Mouse (Mus musculus) limb, embryonic 12.5 days (tissue): ENCODE measurements around the gene 1700001L19Rik. TPM values are rescaled to one million over a fixed set of nuclear protein-coding genes. Genes with fewer than 3 reads are reported as not detected.
"Not testable (repeated sequence)": the region's sequence is repeated elsewhere in the genome, so short reads cannot be mapped to it uniquely, and the experiment has no call there.

Experiments
- ATAC-seq: fragments of 200-750 bp; cut with Nextera tagmentation; 2 replicates; pipeline ENCODE4 v1.8.0; 2017; ENCODE audit warnings: low read depth, moderate TSS enrichment; ENCODE audit not compliant: insufficient number of reproducible peaks, insufficient read depth, low FRiP score, low TSS enrichment
- H3K27ac ChIP-seq: fragments of 300-500 bp; sonication (generic); 2 replicates; pipeline ENCODE4 v1.5.1; 2016; ENCODE audit warnings: mild to moderate bottlenecking, moderate library complexity
- H3K27me3 ChIP-seq: fragments of 300-500 bp; sonication (generic); 2 replicates; pipeline ENCODE4 v1.6.1; 2016; ENCODE audit warnings: mild to moderate bottlenecking, moderate library complexity
- H3K36me3 ChIP-seq: fragments of 300-500 bp; sonication (generic); 2 replicates; pipeline ENCODE4 v1.6.1; 2016; ENCODE audit warnings: mild to moderate bottlenecking, moderate library complexity
- H3K4me1 ChIP-seq: fragments of 300-500 bp; sonication (generic); replicated peaks from 2 replicates; pipeline ENCODE4 v1.6.1; 2016
- H3K4me2 ChIP-seq: fragments of 300-500 bp; sonication (generic); 2 replicates; pipeline ENCODE4 v1.6.1; 2016; ENCODE audit warnings: mild to moderate bottlenecking, moderate library complexity
- H3K4me3 ChIP-seq: fragments of 300-500 bp; sonication (generic); replicated peaks from 2 replicates; pipeline ENCODE4 v1.5.1; 2016; ENCODE audit warnings: mild to moderate bottlenecking
- H3K9ac ChIP-seq: fragments of 300-500 bp; sonication (generic); replicated peaks from 2 replicates; pipeline ENCODE4 v1.6.1; 2016; ENCODE audit warnings: mild to moderate bottlenecking, moderate library complexity
- H3K9me3 ChIP-seq: fragments of 300-500 bp; sonication (generic); 2 replicates; pipeline ENCODE4 v1.6.1; 2016; ENCODE audit warnings: mild to moderate bottlenecking, moderate library complexity
- WGBS: fragments of 180-500 bp; shearing (Covaris S2); methylation state at CpG from one replicate; pipeline ENCODE4 v1.1.7; 2016; 5-methylcytosine and 5-hydroxymethylcytosine counted together
- polyA plus RNA-seq: library from polyadenylated mRNA; unstranded; fragments of >200 nt; fragmentation: Nextera tagmentation; extraction: Ambion mirVana; gene quantifications from 2 replicates; pipeline ENCODE4 v1.2.1, GENCODE M21; 2016

The 1700001L19Rik gene
- 0.29 and 0.69 TPM in 2 replicates for polyA plus RNA-seq

GRCm38 (mm10) chr13:68597199-68597598 lies at the start of gene 1700001L19Rik:
Gene 1700001L19Rik (plus strand): TSS chr13:68597421.
- Histone ChIP-seq H3K9ac (no peak within 1 kb of the TSS), H3K27me3 (peaks cover 4% of the 10 kb centered on the region; the same call in 1 of the 2 replicates), H3K9me3 (no peaks in the 10 kb centered on the region), H3K4me1 (peaks cover 7% of the 10 kb centered on the region; the same call in 1 of the 2 replicates), H3K4me2 (peak within 1 kb of the TSS; percentile 49), H3K36me3 (peaks cover 13% of the 10 kb centered on the region), H3K4me3 (peak within 1 kb of the TSS; percentile 24), H3K27ac (no peak within 1 kb of the TSS)
- ATAC-seq: no peak
- WGBS: 10% methylated on average over 10 of the region's 10 CpGs

GRCm38 (mm10) chr13:68553391-68553790 lies 43.8 kb upstream of the 1700001L19Rik start:
- not testable (repeated sequence) for H3K27me3 ChIP-seq, H3K4me2 ChIP-seq, H3K9me3 ChIP-seq, H3K9ac ChIP-seq, H3K4me3 ChIP-seq, H3K36me3 ChIP-seq, H3K27ac ChIP-seq, H3K4me1 ChIP-seq, ATAC-seq
- WGBS: 30% methylated on average over 4 of the region's 6 CpGs

DNA sequence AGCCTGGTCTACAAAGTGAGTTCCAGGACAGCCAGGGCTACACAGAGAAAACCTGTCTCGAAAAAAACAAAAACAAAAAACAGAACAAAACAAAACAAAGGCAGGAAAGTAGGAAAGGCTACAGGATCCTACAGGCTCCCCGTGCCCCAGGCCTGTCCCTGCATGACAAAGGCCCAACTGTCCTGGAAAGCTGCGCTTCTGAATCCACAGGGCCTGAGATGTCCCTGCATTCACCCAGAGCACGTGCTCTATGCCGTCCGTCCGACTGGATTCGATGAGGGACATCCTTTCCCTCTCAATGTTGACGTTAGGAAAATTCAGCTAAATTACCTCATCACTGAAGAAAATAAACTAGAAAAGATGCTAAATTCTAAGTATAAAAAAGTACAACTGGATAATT lies 29.1 kb upstream of the 1700001L19Rik start:
- Histone ChIP-seq H3K9ac (no peak overlapping the region), H3K4me2 (no peak overlapping the region), H3K27me3 (no peaks in the 10 kb centered on the region), H3K36me3 (peaks cover 86% of the 10 kb centered on the region), H3K9me3 (no peaks in the 10 kb centered on the region), H3K4me3 (no peak overlapping the region), H3K27ac (no peak overlapping the region), H3K4me1 (peaks cover 11% of the 10 kb centered on the region)
- WGBS: 94% methylated on average over 9 of the region's 9 CpGs
- no peak for ATAC-seq

DNA sequence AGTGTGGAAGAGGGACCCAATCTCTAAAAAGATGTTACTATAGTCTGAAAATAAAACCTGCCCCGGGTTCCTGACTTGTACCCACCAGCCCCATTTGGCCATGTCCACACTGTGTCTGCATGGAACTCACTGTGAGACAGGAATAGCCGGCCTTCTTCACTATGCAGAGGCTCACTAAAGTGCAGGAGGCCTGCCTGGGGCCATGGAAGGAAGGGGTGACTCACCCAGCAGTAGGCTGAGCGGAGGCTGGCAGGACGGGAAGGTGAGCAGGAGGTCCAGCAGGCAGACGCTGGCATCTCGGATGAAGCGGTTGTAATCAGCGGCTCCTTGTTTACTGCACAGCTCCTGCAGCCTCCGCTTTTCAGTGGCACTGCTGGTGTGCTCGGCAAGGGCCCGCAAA lies 28.7 kb upstream of the 1700001L19Rik start:
- H3K27me3 ChIP-seq: no peaks in the 10 kb centered on the region
- no peak for ATAC-seq
- no peak overlapping the region for H3K4me3 ChIP-seq
- 89% methylated on average over 11 of the region's 11 CpGs for WGBS
- no peaks in the 10 kb centered on the region for H3K9me3 ChIP-seq
- H3K4me2 ChIP-seq: no peak overlapping the region
- peaks cover 15% of the 10 kb centered on the region for H3K4me1 ChIP-seq
- H3K36me3 ChIP-seq: peaks cover 82% of the 10 kb centered on the region
- no peak overlapping the region for H3K9ac ChIP-seq
- H3K27ac ChIP-seq: no peak overlapping the region

GRCm38 (mm10) chr13:68569589-68570336 lies 27.5 kb upstream of the 1700001L19Rik start:
- Histone ChIP-seq H3K4me2 (no peak overlapping the region), H3K27ac (no peak overlapping the region)
- no peak for ATAC-seq

GRCm38 (mm10) chr13:68572247-68572646 lies 25.0 kb upstream of the 1700001L19Rik start:
- peaks cover 22% of the 10 kb centered on the region for H3K4me1 ChIP-seq
- 78% methylated on average over 19 of the region's 19 CpGs for WGBS
- H3K36me3 ChIP-seq: peaks cover 72% of the 10 kb centered on the region
- H3K4me2 ChIP-seq: no peak overlapping the region
- no peak for ATAC-seq
- no peaks in the 10 kb centered on the region for H3K27me3 ChIP-seq
- H3K27ac ChIP-seq: peak overlapping the region; percentile 81
- H3K4me3 ChIP-seq: no peak overlapping the region
- H3K9ac ChIP-seq: no peak overlapping the region
- H3K9me3 ChIP-seq: no peaks in the 10 kb centered on the region

More at GRCm38 (mm10) chr13:68569589-68570336, 27.5 kb upstream of the 1700001L19Rik start:
- no peaks in the 10 kb centered on the region for H3K9me3 ChIP-seq
- peaks cover 22% of the 10 kb centered on the region for H3K4me1 ChIP-seq
- no peak overlapping the region for H3K9ac ChIP-seq
- H3K4me3 ChIP-seq: no peak overlapping the region
- H3K27me3 ChIP-seq: no peaks in the 10 kb centered on the region
- peaks cover 73% of the 10 kb centered on the region for H3K36me3 ChIP-seq
- WGBS: 71% methylated on average over 17 of the region's 17 CpGs

DNA sequence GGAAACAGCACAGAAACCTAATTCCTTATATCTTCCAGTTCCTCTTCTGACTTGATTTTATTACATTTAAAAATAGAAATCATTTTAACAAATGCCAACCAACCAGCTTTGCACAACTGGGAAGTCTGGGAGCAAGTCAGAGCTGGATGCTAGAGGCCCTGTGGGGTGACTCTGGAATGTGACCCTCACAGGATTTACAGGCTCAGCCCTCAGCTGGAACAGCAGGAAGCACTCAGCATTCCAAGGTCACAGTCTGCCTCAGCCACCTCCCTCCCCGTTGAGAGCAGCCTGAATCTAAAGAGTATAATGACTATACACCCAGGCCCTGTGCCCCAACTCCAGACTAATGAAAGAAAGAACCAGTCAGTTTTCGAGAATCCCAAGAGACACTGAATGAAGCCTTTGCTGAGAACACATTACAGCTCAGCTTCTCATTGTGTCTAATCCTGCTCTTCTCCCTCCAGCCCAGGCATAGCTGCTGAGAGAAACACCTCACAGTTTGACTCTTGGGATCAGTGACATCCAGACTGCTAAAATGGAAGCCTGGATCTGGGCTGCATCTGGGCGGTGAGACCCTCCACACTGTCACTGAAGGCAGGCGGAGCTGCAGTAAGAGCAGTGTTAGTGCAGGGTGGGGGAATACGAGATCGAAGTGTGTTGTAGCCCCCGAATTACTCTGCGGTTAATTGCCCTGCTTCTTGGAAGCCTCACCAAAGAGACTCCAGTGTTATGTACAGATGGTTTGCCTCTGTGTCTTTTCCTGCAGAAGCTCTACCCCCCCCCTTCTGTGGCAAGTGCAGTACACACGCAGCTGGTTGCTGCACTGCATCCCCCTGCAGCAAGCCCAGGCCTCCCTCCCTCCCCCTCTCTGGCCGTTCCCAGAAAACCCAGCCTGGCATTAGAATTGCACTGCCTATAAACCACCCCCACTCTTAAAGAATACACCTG lies 24.0 kb upstream of the 1700001L19Rik start:
- peak; percentile 85 for ATAC-seq

GRCm38 (mm10) chr13:68574398-68574797 lies 22.8 kb upstream of the 1700001L19Rik start:
- ATAC-seq: no peak
- Histone ChIP-seq H3K36me3 (peaks cover 72% of the 10 kb centered on the region), H3K4me1 (peaks cover 22% of the 10 kb centered on the region), H3K4me2 (no peak overlapping the region), H3K9ac (no peak overlapping the region), H3K4me3 (no peak overlapping the region), H3K9me3 (no peaks in the 10 kb centered on the region), H3K27ac (no peak overlapping the region), H3K27me3 (no peaks in the 10 kb centered on the region)
- 76% methylated on average over 4 of the region's 4 CpGs for WGBS

More for the DNA sequence above, 24.0 kb upstream of the 1700001L19Rik start:
- H3K36me3 ChIP-seq: peaks cover 72% of the 10 kb centered on the region
- peaks cover 22% of the 10 kb centered on the region for H3K4me1 ChIP-seq
- WGBS: 43% methylated on average over 10 of the region's 10 CpGs
- H3K9me3 ChIP-seq: no peaks in the 10 kb centered on the region
- no peaks in the 10 kb centered on the region for H3K27me3 ChIP-seq
- H3K9ac ChIP-seq: no peak overlapping the region
- peak overlapping the region; percentile 81 for H3K27ac ChIP-seq
- peak overlapping the region; percentile 21; the same call in 1 of the 2 replicates for H3K4me2 ChIP-seq
- no peak overlapping the region for H3K4me3 ChIP-seq

GRCm38 (mm10) chr13:68577945-68578344 lies 19.3 kb upstream of the 1700001L19Rik start:
- WGBS: 91% methylated on average over 7 of the region's 7 CpGs
- H3K36me3 ChIP-seq: peaks cover 45% of the 10 kb centered on the region
- ATAC-seq: no peak

DNA sequence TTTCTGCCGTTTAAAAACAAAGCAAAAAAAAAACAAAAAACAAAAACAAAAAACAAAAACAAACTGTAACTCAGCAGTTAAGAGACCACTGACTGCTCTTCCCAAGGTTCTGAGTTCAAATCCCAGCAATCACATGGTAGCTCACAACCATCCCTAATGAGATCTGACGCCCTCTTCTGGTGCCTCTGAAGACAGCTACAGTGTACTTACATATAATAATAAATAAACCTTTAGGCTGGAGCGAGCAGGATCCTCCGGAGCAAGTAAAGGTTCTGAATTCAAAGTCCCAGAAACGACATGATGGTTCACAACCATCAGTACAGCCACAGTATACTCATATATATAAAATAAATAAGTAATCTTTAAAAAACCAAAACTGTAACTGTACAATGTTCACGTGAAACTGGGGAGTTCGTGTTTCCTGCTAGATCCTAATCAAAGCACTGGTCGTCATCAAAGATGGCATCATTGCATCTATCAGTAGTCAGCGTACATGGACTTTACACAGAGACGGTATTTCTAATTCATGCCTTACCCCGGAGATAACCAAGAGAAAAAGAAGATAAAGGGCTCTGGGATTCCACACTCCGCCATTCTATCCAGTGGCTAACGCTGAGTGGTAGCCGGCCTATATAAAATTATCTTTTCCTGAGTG lies 16.0 kb upstream of the 1700001L19Rik start:
- H3K27ac ChIP-seq: peak overlapping the region; percentile 78
- no peak for ATAC-seq

More at GRCm38 (mm10) chr13:68577945-68578344, 19.3 kb upstream of the 1700001L19Rik start:
- Histone ChIP-seq H3K9ac (no peak overlapping the region), H3K4me2 (no peak overlapping the region), H3K4me1 (peaks cover 22% of the 10 kb centered on the region), H3K4me3 (no peak overlapping the region), H3K9me3 (no peaks in the 10 kb centered on the region), H3K27me3 (no peaks in the 10 kb centered on the region), H3K27ac (no peak overlapping the region)

More for the DNA sequence above, 16.0 kb upstream of the 1700001L19Rik start:
- Histone ChIP-seq H3K4me2 (peak overlapping the region; percentile 87), H3K4me3 (peak overlapping the region; percentile 77), H3K27me3 (no peaks in the 10 kb centered on the region), H3K9me3 (no peaks in the 10 kb centered on the region), H3K9ac (peak overlapping the region; percentile 79), H3K4me1 (peaks cover 14% of the 10 kb centered on the region), H3K36me3 (peaks cover 56% of the 10 kb centered on the region)
- 28% methylated on average over 14 of the region's 14 CpGs for WGBS
